7 mouse cellular contexts compared by ENCODE assay signal in genomic region chr2:74655420-74655781, GRCm38 (mm10). TPM values are rescaled to one million over a fixed set of nuclear protein-coding genes. Genes with fewer than 3 reads are reported as not detected.
DNase-seq lines count a peak whose midpoint lies in the region; ATAC-seq and TF ChIP-seq lines count a peak whose summit lies in the region.

No protein-coding gene starts in this region.

- H3K27me3 ChIP-seq in forebrain, embryonic 10.5 days (ENCODE audit: poor library complexity, severe bottlenecking) = peaks cover 100% of the 10 kb centered on the region
- H3K27me3 ChIP-seq in hindbrain, embryonic 15.5 days = peaks cover 55% of the 10 kb centered on the region
- peaks cover 88% of the 10 kb centered on the region for H3K27me3 ChIP-seq in liver, postnatal 0 days (ENCODE audit: insufficient read depth, low read length)
- H3K27me3 ChIP-seq in stomach, embryonic 16.5 days (ENCODE audit: control insufficient read depth, insufficient read depth, low read length) = peaks cover 74% of the 10 kb centered on the region

- TF ChIP-seq CTCF in liver, postnatal 0 days (IDR thresholded peaks at IDR 0.05; ENCODE audit: low read depth) = peak; percentile 46

- WGBS in forebrain, embryonic 10.5 days = 1% methylated on average over 45 of the region's 47 CpGs
- WGBS in hindbrain, embryonic 15.5 days = 1% methylated on average over 11 of the region's 47 CpGs
- under 1% methylated on average over 24 of the region's 47 CpGs for WGBS in liver, postnatal 0 days (ENCODE audit: insufficient replicate concordance)
- 3% methylated on average over 28 of the region's 47 CpGs for WGBS in stomach, embryonic 16.5 days

- no peak for TF ChIP-seq EP300 in liver, postnatal 0 days (IDR thresholded peaks at IDR 0.05; ENCODE audit: low read depth)

- H3K4me2 ChIP-seq in hindbrain, embryonic 15.5 days = peak overlapping the region; percentile 59
- H3K4me2 ChIP-seq in liver, postnatal 0 days (ENCODE audit: low read depth, low read length) = peak overlapping the region; percentile 60
- H3K4me2 ChIP-seq in stomach, embryonic 16.5 days (ENCODE audit: low read depth, low read length) = peak overlapping the region; percentile 46

- H3K36me3 ChIP-seq in forebrain, embryonic 10.5 days (replicated peaks) = no peaks in the 10 kb centered on the region
- H3K36me3 ChIP-seq in hindbrain, embryonic 15.5 days = no peaks in the 10 kb centered on the region
- H3K36me3 ChIP-seq in liver, postnatal 0 days (replicated peaks; ENCODE audit: insufficient read depth, low read length) = no peaks in the 10 kb centered on the region
- H3K36me3 ChIP-seq in stomach, embryonic 16.5 days (ENCODE audit: control insufficient read depth, insufficient read depth, low read length) = no peaks in the 10 kb centered on the region

- 0 out of 2 replicates have a peak, but pooled peaks cover 4% of the 10 kb centered on the region for H3K9me3 ChIP-seq in forebrain, embryonic 10.5 days
- H3K9me3 ChIP-seq in hindbrain, embryonic 15.5 days = no peaks in the 10 kb centered on the region
- H3K9me3 ChIP-seq in liver, postnatal 0 days (ENCODE audit: low read length) = no peaks in the 10 kb centered on the region
- no peaks in the 10 kb centered on the region for H3K9me3 ChIP-seq in stomach, embryonic 16.5 days (replicated peaks; ENCODE audit: control insufficient read depth, low read length)

- H3K27ac ChIP-seq in forebrain, embryonic 10.5 days = no peak overlapping the region
- 0 out of 2 replicates have a peak overlapping the region, but pooled peaks have one; percentile 30 for H3K27ac ChIP-seq in hindbrain, embryonic 15.5 days (replicated peaks)
- no peak overlapping the region for H3K27ac ChIP-seq in liver, postnatal 0 days (ENCODE audit: low read depth)
- no peak overlapping the region for H3K27ac ChIP-seq in stomach, embryonic 16.5 days (ENCODE audit: low read length)

- DNase-seq in ovary, postnatal 36 days (ENCODE audit: low spot score) = peak; percentile 46
- DNase-seq in ovary, postnatal 10 days (ENCODE audit: low spot score) = no peak
- DNase-seq in forebrain, embryonic 10.5 days (ENCODE audit: extremely low spot score, low spot score) = no peak
- DNase-seq in liver, postnatal 0 days = peak; percentile 52
- no peak for DNase-seq in thymus, postnatal 0 days (ENCODE audit: low spot score)

- peak overlapping the region; percentile 37 for H3K4me3 ChIP-seq in forebrain, embryonic 10.5 days
- H3K4me3 ChIP-seq in hindbrain, embryonic 15.5 days = peak overlapping the region; percentile 36
- peak overlapping the region; percentile 44 for H3K4me3 ChIP-seq in liver, postnatal 0 days (ENCODE audit: low read depth, low read length)
- H3K4me3 ChIP-seq in stomach, embryonic 16.5 days (replicated peaks; ENCODE audit: low read length) = peak overlapping the region; percentile 35

- H3K4me1 ChIP-seq in forebrain, embryonic 10.5 days = peaks cover 17% of the 10 kb centered on the region
- peaks cover 11% of the 10 kb centered on the region for H3K4me1 ChIP-seq in hindbrain, embryonic 15.5 days (replicated peaks)
- peaks cover 15% of the 10 kb centered on the region for H3K4me1 ChIP-seq in liver, postnatal 0 days (ENCODE audit: insufficient read depth)
- peaks cover 12% of the 10 kb centered on the region for H3K4me1 ChIP-seq in stomach, embryonic 16.5 days (ENCODE audit: control insufficient read depth, insufficient read depth, low read length)

- no peak overlapping the region for H3K9ac ChIP-seq in hindbrain, embryonic 15.5 days
- H3K9ac ChIP-seq in liver, postnatal 0 days (replicated peaks) = no peak overlapping the region
- H3K9ac ChIP-seq in stomach, embryonic 16.5 days (ENCODE audit: low read length) = no peak overlapping the region; the same call in 1 of the 2 replicates

- ATAC-seq in hindbrain, embryonic 15.5 days (ENCODE audit: low FRiP score, low read depth) = no peak
- peak; percentile 60 for ATAC-seq in liver, postnatal 0 days
- peak; percentile 53; the same call in 1 of the 2 replicates for ATAC-seq in stomach, embryonic 16.5 days (ENCODE audit: insufficient read depth, low FRiP score)

RNA-seq across cellular contexts. Expression of gene Evx2, which starts 4.0 kb away (rescaled TPM):
- polyA plus RNA-seq in forebrain, embryonic 10.5 days (2016; fragmentation: Nextera tagmentation; extraction: Ambion mirVana) = not detected in 2 replicates
- 0.76 and 0.87 TPM in 2 replicates for polyA plus RNA-seq in hindbrain, embryonic 15.5 days (2015; fragmentation: Nextera tagmentation; extraction: Ambion mirVana)
- polyA plus RNA-seq in liver, postnatal 0 days (2015; fragmentation: Nextera tagmentation; extraction: Ambion mirVana) = not detected in 2 replicates
- not detected in 2 replicates for polyA plus RNA-seq in stomach, embryonic 16.5 days (2015; fragmentation: Nextera tagmentation; extraction: Ambion mirVana)
- polyA plus RNA-seq in thymus, postnatal 0 days (2015; fragmentation: Nextera tagmentation; extraction: Ambion mirVana) = not detected in 2 replicates

RNA-seq across cellular contexts. Expression of gene Hoxd13, which starts 12.7 kb away (rescaled TPM):
- polyA plus RNA-seq in forebrain, embryonic 10.5 days (2016; fragmentation: Nextera tagmentation; extraction: Ambion mirVana) = not detected in 2 replicates
- not detected in 2 replicates for polyA plus RNA-seq in hindbrain, embryonic 15.5 days (2015; fragmentation: Nextera tagmentation; extraction: Ambion mirVana)
- polyA plus RNA-seq in liver, postnatal 0 days (2015; fragmentation: Nextera tagmentation; extraction: Ambion mirVana) = not detected in 2 replicates
- 0.20 TPM in 1 of 2 replicates, not detected in the other for polyA plus RNA-seq in stomach, embryonic 16.5 days (2015; fragmentation: Nextera tagmentation; extraction: Ambion mirVana)
- polyA plus RNA-seq in thymus, postnatal 0 days (2015; fragmentation: Nextera tagmentation; extraction: Ambion mirVana) = not detected in 2 replicates

RNA-seq across cellular contexts. Expression of gene Hoxd12, which starts 19.4 kb away (rescaled TPM):
- polyA plus RNA-seq in forebrain, embryonic 10.5 days (2016; fragmentation: Nextera tagmentation; extraction: Ambion mirVana) = not detected in 2 replicates
- polyA plus RNA-seq in hindbrain, embryonic 15.5 days (2015; fragmentation: Nextera tagmentation; extraction: Ambion mirVana) = not detected in 2 replicates
- polyA plus RNA-seq in liver, postnatal 0 days (2015; fragmentation: Nextera tagmentation; extraction: Ambion mirVana) = not detected in 2 replicates
- 0.05 and 0.11 TPM in 2 replicates for polyA plus RNA-seq in stomach, embryonic 16.5 days (2015; fragmentation: Nextera tagmentation; extraction: Ambion mirVana)
- not detected in 2 replicates for polyA plus RNA-seq in thymus, postnatal 0 days (2015; fragmentation: Nextera tagmentation; extraction: Ambion mirVana)

RNA-seq across cellular contexts. Expression of gene Hoxd11, which starts 24.0 kb away (rescaled TPM):
- not detected in 2 replicates for polyA plus RNA-seq in forebrain, embryonic 10.5 days (2016; fragmentation: Nextera tagmentation; extraction: Ambion mirVana)
- polyA plus RNA-seq in hindbrain, embryonic 15.5 days (2015; fragmentation: Nextera tagmentation; extraction: Ambion mirVana) = not detected in 2 replicates
- polyA plus RNA-seq in liver, postnatal 0 days (2015; fragmentation: Nextera tagmentation; extraction: Ambion mirVana) = not detected in 2 replicates
- 0.17 TPM in 1 of 2 replicates, not detected in the other for polyA plus RNA-seq in stomach, embryonic 16.5 days (2015; fragmentation: Nextera tagmentation; extraction: Ambion mirVana)
- polyA plus RNA-seq in thymus, postnatal 0 days (2015; fragmentation: Nextera tagmentation; extraction: Ambion mirVana) = not detected in 2 replicates

RNA-seq across cellular contexts. Expression of gene Hoxd10, which starts 36.3 kb away (rescaled TPM):
- not detected in 2 replicates for polyA plus RNA-seq in forebrain, embryonic 10.5 days (2016; fragmentation: Nextera tagmentation; extraction: Ambion mirVana)
- not detected in 2 replicates for polyA plus RNA-seq in hindbrain, embryonic 15.5 days (2015; fragmentation: Nextera tagmentation; extraction: Ambion mirVana)
- not detected in 2 replicates for polyA plus RNA-seq in liver, postnatal 0 days (2015; fragmentation: Nextera tagmentation; extraction: Ambion mirVana)
- polyA plus RNA-seq in stomach, embryonic 16.5 days (2015; fragmentation: Nextera tagmentation; extraction: Ambion mirVana) = 0.21 TPM in 1 of 2 replicates, not detected in the other
- 0.14 TPM in 1 of 2 replicates, not detected in the other for polyA plus RNA-seq in thymus, postnatal 0 days (2015; fragmentation: Nextera tagmentation; extraction: Ambion mirVana)

Comparison
In these comparisons a context has a peak if more than half of its experiments do, and no peak if none do; other contexts are left out.
1. DNase-seq: peak in ovary, postnatal 36 days (single experiment) and liver, postnatal 0 days (single experiment); none in ovary, postnatal 10 days (single experiment), forebrain, embryonic 10.5 days (single experiment) and thymus, postnatal 0 days (single experiment).
2. Peak in every context shown above with its lines, with median percentiles within 50 percentile points of each other: H3K4me3 ChIP-seq and H3K4me2 ChIP-seq.